Mouse (Mus musculus): ENCODE measurements around the gene Ypel2.

The Ypel2 gene

GRCm38 (mm10) chr11:86961510-86962303 is 31.8 kb downstream of the Ypel2 start:
- peak; percentile 80 to 82 for DNase-seq (ENCODE audit: low spot score in 2 of 2)

DNA sequence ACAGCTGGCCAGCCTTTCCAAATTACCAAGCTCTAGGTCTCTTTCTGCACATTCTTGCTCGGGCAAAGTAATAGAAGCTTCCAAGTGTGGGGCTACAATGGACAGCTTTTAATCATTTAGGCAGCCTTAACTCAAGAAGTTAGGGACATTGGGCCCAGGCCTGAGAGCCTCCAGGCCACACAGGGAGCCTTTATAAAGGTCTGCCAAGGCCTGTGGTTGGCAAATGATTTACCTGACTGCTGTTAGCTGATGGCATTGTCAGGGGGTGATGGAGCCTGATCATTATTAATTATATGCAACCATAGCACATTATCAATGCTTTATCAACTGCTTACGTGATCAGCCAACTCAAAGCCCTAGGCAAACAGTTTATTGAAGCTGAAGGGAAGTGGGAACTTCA is 33.2 kb downstream of the Ypel2 start:
- DNase-seq (ENCODE audit: low spot score in 2 of 2), result no peak

GRCm38 (mm10) chr11:86958721-86959675 is 34.5 kb downstream of the Ypel2 start:
- peak in 1 of 2 experiments; percentile 29 for DNase-seq (ENCODE audit: low spot score in 2 of 2)

DNA sequence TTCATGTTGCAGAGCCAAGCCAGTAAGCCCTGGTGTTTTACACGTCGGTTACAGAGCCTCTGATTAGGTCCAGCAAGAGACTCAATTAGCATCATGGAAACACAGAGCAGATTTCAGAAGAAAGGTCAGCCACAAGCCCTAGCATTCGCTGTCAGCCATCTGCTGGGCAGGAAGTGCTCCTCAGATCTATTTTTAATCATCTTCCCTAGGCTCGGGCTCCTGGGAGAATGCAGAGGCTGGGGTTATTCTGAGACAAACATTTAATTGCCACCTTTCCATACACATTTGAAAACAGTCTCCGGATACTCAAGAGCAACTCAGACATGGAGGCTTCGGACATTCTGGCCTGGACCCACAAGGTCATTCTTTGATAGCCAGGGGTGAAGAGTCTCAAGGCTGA is 35.3 kb downstream of the Ypel2 start:
- DNase-seq (ENCODE audit: low spot score in 2 of 2), result peak; percentile 68 to 80

DNA sequence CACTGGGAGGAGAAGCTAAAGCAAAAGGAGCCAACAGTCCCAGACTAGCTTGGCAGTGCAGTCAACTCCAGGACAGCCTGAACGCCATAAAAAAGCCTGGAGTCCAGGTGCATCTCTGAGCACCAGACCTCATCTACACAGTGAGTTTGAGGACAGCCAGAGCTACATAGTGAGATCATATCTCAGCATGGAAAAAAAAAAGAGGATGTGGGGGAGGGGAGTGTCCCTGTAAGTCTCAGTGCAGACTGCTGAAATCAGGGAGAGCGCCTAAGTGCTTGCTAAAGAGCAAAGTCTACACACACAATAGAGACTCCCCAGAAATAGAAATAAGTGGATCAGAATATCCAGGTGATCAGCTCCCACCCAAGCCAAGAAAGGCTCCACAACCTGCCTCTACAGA is 37.1 kb downstream of the Ypel2 start:
- DNase-seq (ENCODE audit: low spot score in 2 of 2), result no peak

- peak; percentile 63 to 65 for DNase-seq (ENCODE audit: low spot score in 2 of 2)
These were observed 38.8 kb downstream of the Ypel2 start for GRCm38 (mm10) chr11:86954616-86955270.

DNA sequence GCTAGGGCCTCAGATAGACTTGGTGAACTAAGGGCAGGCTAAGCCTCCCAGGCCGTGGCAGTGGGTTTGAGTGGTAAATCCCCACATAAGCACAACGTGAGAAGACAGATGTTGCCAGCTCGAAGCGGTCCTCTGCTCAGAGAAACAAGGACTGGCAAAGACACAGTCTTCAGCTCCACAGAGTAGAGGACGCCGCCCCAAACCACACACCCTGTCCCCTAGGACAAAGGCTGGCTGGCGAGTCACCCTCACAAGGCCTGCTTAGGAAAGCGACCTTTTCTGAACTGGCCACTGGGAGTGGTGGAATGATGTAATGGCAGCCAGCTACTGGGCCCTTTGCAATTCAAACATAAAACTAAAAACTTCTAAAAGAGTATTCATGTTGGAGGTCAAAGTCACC is 40.4 kb downstream of the Ypel2 start:
- peak; percentile 69 to 75 for DNase-seq (ENCODE audit: low spot score in 2 of 2)

DNA sequence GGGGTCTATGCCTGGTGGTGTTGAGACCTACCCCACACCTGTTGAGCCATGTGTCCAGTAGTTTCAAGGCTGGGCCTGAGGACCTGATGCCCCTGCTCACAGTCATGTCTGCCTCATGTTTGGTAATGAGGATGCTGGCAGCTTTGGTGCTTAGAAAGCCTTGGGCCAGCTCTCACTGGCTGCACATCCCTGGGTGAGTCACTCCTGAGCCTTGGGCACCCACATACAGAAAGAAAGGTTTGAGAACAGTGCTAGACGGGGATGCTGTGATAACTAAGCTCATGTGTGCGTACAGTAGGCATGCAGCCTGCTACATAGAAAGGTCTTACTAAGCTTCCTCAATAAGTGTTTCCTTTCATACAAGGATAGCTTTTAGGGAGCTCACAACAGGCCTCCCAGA is 40.8 kb downstream of the Ypel2 start:
- DNase-seq (ENCODE audit: low spot score in 2 of 2), result no peak

DNA sequence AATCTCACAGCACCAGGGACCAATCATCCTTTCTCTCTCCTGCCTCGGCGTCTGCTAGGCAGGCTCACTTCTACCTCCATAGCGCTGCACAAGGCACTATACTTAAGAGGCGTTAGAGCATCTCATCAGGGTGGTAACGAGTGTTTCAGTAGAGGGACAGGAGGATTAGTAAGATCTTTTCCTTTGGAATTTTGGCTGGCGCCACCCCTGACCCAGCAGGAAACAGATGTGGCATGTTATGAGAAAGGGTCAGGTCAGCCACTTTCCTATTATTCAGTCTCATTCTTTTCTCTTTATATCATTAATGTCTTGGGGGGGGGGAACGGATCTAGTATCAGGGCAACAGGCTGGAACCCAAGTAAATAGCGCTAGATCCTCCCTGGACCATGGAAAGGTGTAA is 41.8 kb downstream of the Ypel2 start:
- DNase-seq (ENCODE audit: low spot score in 2 of 2), result no peak

- DNase-seq (ENCODE audit: low spot score in 2 of 2), result peak; percentile 63 to 70
These were observed 43.0 kb downstream of the Ypel2 start for GRCm38 (mm10) chr11:86950491-86950890.

DNA sequence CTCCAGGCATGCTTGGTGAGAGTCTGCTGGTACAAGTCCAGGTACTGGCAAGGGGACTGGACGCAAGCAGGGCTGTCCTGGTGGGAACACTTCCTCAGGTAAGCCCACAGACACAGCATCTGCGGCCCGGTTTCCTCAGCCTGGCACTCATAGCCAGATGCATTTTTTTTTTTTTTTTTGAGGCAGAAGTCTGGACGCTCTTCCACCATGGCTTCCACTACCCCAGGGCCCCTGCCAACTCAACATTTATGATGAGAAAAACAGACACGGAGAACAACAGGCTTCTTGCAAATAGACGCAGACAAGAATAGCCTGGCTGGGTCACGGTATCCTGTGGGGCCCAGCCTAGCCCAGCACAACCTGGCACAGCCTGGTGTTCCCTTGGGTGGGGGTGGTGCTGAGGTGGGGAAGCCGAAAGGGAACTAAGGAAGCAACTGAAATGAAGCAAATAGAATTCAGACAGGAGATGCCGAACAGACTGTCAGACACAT is 43.5 kb downstream of the Ypel2 start:
- peak; percentile 71 to 85 for DNase-seq (ENCODE audit: low spot score in 2 of 2)

DNA sequence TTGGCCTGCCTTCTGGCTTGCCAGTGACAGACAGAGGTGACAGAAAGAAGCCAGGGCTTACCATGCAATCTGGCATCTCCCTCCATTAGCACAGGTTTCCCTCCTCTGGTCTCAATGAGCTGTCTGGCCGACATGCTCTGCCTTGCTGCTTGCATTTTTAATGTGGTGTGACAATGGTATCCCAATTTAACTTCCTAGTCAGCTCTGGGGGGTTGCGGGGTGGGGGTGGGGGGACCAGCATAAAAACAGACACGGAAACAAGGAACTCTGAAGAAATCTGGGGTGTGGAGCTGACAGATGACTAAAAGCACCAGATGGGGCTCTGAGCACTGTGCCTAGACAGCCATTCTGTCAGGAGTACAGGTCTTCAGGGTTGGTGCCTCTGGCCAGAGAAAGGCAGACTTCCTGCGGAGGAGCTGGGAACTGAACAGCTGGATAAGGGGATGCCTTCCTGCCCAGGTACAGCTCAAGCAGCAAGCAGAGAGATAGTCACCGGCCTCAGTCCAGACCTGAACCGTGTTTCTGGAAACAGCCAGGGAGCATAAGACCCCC is 46.8 kb downstream of the Ypel2 start:
- no peak for DNase-seq (ENCODE audit: low spot score in 2 of 2)

DNA sequence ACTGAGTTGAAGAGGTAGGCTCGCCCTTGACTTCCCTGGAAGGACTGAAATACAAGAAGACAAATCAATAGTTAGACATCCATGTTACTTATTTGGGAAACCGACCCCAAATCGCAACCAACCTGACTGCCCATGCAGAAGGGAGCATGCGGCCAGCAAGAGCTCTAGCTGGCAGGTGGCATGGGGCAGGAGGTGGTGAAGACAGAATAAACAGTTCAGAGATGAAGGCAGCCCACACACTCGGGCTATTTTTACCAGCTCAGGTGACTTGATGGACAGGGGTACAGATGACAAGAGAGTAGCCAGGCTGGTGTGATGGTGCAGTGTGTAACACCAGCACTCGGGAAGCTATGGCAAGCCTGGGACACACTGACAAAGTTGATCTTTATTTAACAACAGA is 47.6 kb downstream of the Ypel2 start:
- no peak for DNase-seq (ENCODE audit: low spot score in 2 of 2)

GRCm38 (mm10) chr11:86945058-86945457 is 48.4 kb downstream of the Ypel2 start:
- no peak for DNase-seq (ENCODE audit: low spot score in 2 of 2)

DNA sequence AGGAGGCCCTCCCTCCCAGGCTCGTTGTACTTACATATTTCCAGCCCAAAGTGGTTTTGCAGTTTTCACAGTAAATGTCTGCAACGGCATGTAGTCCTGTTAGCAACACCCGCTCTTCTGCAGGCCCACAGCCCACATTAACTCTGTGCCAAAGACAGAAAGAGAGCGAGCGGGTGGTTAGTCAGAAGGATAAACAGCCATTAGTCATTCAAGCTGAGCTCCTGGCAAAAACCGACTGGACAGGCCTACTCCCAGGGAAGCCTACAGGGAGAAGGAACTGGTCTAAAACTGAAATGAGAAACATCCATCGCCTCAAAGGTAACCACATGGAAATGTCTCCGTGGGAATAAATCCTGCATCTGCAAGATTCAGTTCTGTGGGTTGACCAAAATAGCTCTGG is 49.0 kb downstream of the Ypel2 start:
- peak in 1 of 2 experiments; percentile 23 for DNase-seq (ENCODE audit: low spot score in 2 of 2)

GRCm38 (mm10) chr11:86941904-86942303 is 51.6 kb downstream of the Ypel2 start:
- DNase-seq (ENCODE audit: low spot score in 2 of 2), result no peak

- no peak for DNase-seq (ENCODE audit: low spot score in 2 of 2)
These were observed 54.0 kb downstream of the Ypel2 start for GRCm38 (mm10) chr11:86939503-86939902.

GRCm38 (mm10) chr11:86938551-86938950 is 55.0 kb downstream of the Ypel2 start:
- no peak for DNase-seq (ENCODE audit: low spot score in 2 of 2)

DNA sequence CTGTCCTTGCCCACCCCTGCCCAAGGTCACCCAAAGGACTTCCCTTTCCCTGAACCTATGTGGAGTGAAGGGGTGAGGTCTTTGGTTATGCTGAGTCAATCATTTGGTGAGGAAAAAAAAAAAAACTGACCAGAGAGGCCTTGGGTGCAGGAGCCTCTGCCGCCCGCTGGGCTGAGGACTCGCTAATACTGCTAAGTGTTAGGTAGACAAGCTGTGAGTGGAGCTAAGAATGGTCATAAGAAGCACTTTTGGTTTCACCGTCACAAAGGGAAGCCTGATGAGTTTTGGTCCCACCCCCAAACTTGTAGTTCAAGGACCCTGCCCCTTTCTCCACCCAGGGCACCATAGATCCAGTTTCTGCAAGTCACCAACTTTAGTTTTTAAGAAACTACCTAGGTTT is 55.4 kb downstream of the Ypel2 start:
- no peak for DNase-seq (ENCODE audit: low spot score in 2 of 2)

DNA sequence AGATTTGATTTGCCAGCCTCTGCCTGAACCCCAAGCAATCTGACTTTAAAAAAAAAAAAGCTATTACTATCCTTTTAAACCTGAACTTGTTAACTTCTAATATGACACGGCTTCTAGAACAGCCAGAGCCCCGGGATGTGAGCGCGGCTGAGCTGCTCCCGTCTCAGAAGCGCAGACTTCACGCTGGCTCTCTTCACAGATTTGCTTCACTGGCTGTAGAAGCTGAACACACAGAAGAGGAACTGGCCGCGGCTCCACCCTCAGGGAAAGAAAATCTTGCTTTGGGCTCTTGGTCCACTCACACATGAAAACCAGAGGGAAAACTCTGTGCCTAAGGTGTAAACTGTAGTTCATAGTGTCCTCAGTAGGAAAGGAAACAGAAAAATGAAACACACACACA is 56.6 kb downstream of the Ypel2 start:
- DNase-seq (ENCODE audit: low spot score in 2 of 2), result no peak

- no peak for DNase-seq (ENCODE audit: low spot score in 2 of 2)
These were observed 58.6 kb downstream of the Ypel2 start for GRCm38 (mm10) chr11:86934895-86935294.

GRCm38 (mm10) chr11:86932201-86932600 is 61.3 kb downstream of the Ypel2 start:
- no peak for DNase-seq (ENCODE audit: low spot score in 2 of 2)
